ENCODE assay signal across 9 mouse cellular contexts in the genomic region with DNA sequence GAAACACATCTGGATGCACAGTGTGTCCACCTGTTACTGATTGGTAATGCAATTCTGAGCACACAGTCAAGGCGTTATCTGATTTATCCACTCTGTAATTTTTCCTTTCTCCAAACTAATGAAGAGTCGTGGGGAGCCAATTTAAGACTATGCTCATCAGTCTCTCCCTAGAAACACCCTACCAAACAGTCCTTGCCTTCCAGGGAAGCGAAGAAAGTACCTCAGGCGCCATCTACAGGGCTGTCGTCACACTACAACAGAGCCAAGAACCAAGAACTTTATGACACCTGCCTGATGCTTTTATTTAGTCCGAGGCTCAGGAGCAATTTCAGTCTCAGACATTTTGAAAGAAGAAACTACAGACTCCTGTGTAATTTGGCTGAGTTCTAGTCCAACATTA. TPM values are rescaled to one million over a fixed set of nuclear protein-coding genes. Genes with fewer than 3 reads are reported as not detected.
A peak's percentile ranks its signal among the peaks of the same experiment; 100 is the strongest.
DNase-seq lines count a peak whose midpoint lies in the region; ATAC-seq and TF ChIP-seq lines count a peak whose summit lies in the region.
"Had no signal": no experiment of that assay in that cellular context is flagged by ENCODE, and none has a peak within 500 bp of the region (broad histone marks: within the 10 kb centered on the region; RNA-seq: fewer than 3 reads in every experiment).

No protein-coding gene starts in this region.

- no peak; the same call in 1 of the 2 replicates for ATAC-seq in hindbrain, embryonic 13.5 days (ENCODE audit: low FRiP score)
- peak; percentile 55 for ATAC-seq in midbrain, embryonic 15.5 days (replicated peaks)

- no peaks in the 10 kb centered on the region for H3K9me3 ChIP-seq in hindbrain, embryonic 10.5 days
- no peaks in the 10 kb centered on the region for H3K9me3 ChIP-seq in hindbrain, embryonic 13.5 days
- H3K9me3 ChIP-seq in ES-E14 (ENCODE audit: control insufficient read depth, insufficient read depth, low read depth, low read length) = no peaks in the 10 kb centered on the region
- H3K9me3 ChIP-seq in midbrain, embryonic 15.5 days = no peaks in the 10 kb centered on the region
- H3K9me3 ChIP-seq: liver, embryonic 15.5 days had no signal

- H3K27ac ChIP-seq in hindbrain, embryonic 10.5 days = no peak overlapping the region
- no peak overlapping the region for H3K27ac ChIP-seq in hindbrain, embryonic 13.5 days
- no peak overlapping the region for H3K27ac ChIP-seq in ES-E14 (ENCODE audit: insufficient read depth, low read depth, low read length, poor library complexity, severe bottlenecking)
- no peak overlapping the region for H3K27ac ChIP-seq in midbrain, embryonic 15.5 days
- H3K27ac ChIP-seq: liver, embryonic 15.5 days had no signal

- no peak overlapping the region for H3K4me3 ChIP-seq in hindbrain, embryonic 10.5 days
- no peak overlapping the region for H3K4me3 ChIP-seq in hindbrain, embryonic 13.5 days
- H3K4me3 ChIP-seq in ES-E14 (ENCODE audit: insufficient read depth in 1 of 2, low read depth in 1 of 2, low read length in 2 of 2, poor library complexity in 1 of 2, severe bottlenecking in 1 of 2) = no peak overlapping the region
- H3K4me3 ChIP-seq in midbrain, embryonic 15.5 days = no peak overlapping the region
- H3K4me3 ChIP-seq: liver, embryonic 15.5 days had no signal

- no peaks in the 10 kb centered on the region for H3K36me3 ChIP-seq in hindbrain, embryonic 10.5 days
- no peaks in the 10 kb centered on the region for H3K36me3 ChIP-seq in hindbrain, embryonic 13.5 days
- H3K36me3 ChIP-seq in ES-E14 (ENCODE audit: control insufficient read depth, insufficient read depth, low read length, poor library complexity, severe bottlenecking) = no peaks in the 10 kb centered on the region
- H3K36me3 ChIP-seq in midbrain, embryonic 15.5 days (replicated peaks) = no peaks in the 10 kb centered on the region
- H3K36me3 ChIP-seq: liver, embryonic 15.5 days had no signal

- 13% methylated on average over 6 of the region's 6 CpGs for WGBS in hindbrain, embryonic 10.5 days
- 7% methylated on average over 6 of the region's 6 CpGs for WGBS in hindbrain, embryonic 13.5 days
- 9% methylated on average over 6 of the region's 6 CpGs for WGBS in midbrain, embryonic 15.5 days

- in situ Hi-C loops in ES-E14 (cut with MboI; ENCODE audit: low sequenced_read_pairs in 2 of 2, unreplicated experiment in 2 of 2) = loop anchor here in 1 of 2 experiments (25.0 kb wide), 1 partner anchor 308 kb away; no protein-coding TSS in a partner anchor

- DNase-seq in hindbrain, embryonic 10.5 days (ENCODE audit: low spot score) = peak; percentile 51
- peak; percentile 53 for DNase-seq in ES-E14 (ENCODE audit: low read depth, low spot score)
- peak; percentile 69 to 71 for DNase-seq in cerebellum, postnatal 10 days
- peak; percentile 49 to 55 for DNase-seq in frontal cortex, postnatal 25 days (ENCODE audit: low spot score in 2 of 2)
- peak; percentile 34 to 41 for DNase-seq in layer of hippocampus, postnatal 36 days
- DNase-seq in thymus, postnatal 4 days = peak; percentile 63

- no peak overlapping the region for H3K9ac ChIP-seq in hindbrain, embryonic 13.5 days
- no peak overlapping the region for H3K9ac ChIP-seq in ES-E14 (ENCODE audit: insufficient read depth, low read depth, low read length, poor library complexity, severe bottlenecking)
- H3K9ac ChIP-seq in midbrain, embryonic 15.5 days = no peak overlapping the region
- H3K9ac ChIP-seq: liver, embryonic 15.5 days had no signal

- peaks cover 12% of the 10 kb centered on the region for H3K4me1 ChIP-seq in hindbrain, embryonic 10.5 days (replicated peaks)
- H3K4me1 ChIP-seq in hindbrain, embryonic 13.5 days (replicated peaks) = peaks cover 13% of the 10 kb centered on the region
- H3K4me1 ChIP-seq in ES-E14 (ENCODE audit: control insufficient read depth in 2 of 2, insufficient read depth in 2 of 2, low read length in 2 of 2, poor library complexity in 1 of 2) = peaks cover 2 to 3% of the 10 kb centered on the region in 2 experiments; a peak in 2 of 4 replicates
- peaks cover 11% of the 10 kb centered on the region for H3K4me1 ChIP-seq in midbrain, embryonic 15.5 days
- H3K4me1 ChIP-seq: liver, embryonic 15.5 days had no signal

- H3K27me3 ChIP-seq in hindbrain, embryonic 10.5 days (ENCODE audit: insufficient read depth, poor library complexity, severe bottlenecking) = peaks cover 12% of the 10 kb centered on the region
- no peaks in the 10 kb centered on the region for H3K27me3 ChIP-seq in hindbrain, embryonic 13.5 days
- no peaks in the 10 kb centered on the region for H3K27me3 ChIP-seq in midbrain, embryonic 15.5 days (replicated peaks)

- H3K4me2 ChIP-seq in hindbrain, embryonic 13.5 days = no peak overlapping the region
- no peak overlapping the region for H3K4me2 ChIP-seq in midbrain, embryonic 15.5 days
- H3K4me2 ChIP-seq: liver, embryonic 15.5 days had no signal

TF ChIP-seq in ES-E14, 5 proteins besides CTCF, POLR2A, EP300 and RAD21:
- TF ChIP-seq CHD2 (IDR thresholded peaks at IDR 0.05; ENCODE audit: low read depth, low read length) (no peak), MAFK (IDR thresholded peaks at IDR 0.05; ENCODE audit: insufficient read depth, low read depth, low read length) (no peak), ZNF384 (IDR thresholded peaks at IDR 0.05; ENCODE audit: low read depth, low read length) (no peak), ZC3H11A (IDR thresholded peaks at IDR 0.05; ENCODE audit: borderline replicate concordance, low read depth, low read length) (no peak), HCFC1 (IDR thresholded peaks at IDR 0.05; ENCODE audit: borderline replicate concordance, insufficient read depth, low read length) (no peak)

RNA-seq across cellular contexts. Expression of a gene that starts 6.1 kb away (rescaled TPM):
- 6.7 and 14.7 TPM in 2 replicates for polyA plus RNA-seq in hindbrain, embryonic 10.5 days (2016; fragmentation: Nextera tagmentation; extraction: Ambion mirVana)
- polyA plus RNA-seq in hindbrain, embryonic 13.5 days (2015; fragmentation: Nextera tagmentation; extraction: Ambion mirVana) = 5.6 and 9.4 TPM in 2 replicates
- 0.31 TPM in 1 of 2 replicates, not detected in the other for total RNA-seq in ES-E14 (2012; rRNA removed)
- under 1 TPM; 0.75 to 0.76 TPM for total RNA-seq in layer of hippocampus, postnatal 36 days (2021)
- polyA plus RNA-seq in midbrain, embryonic 15.5 days (2015; fragmentation: Nextera tagmentation; extraction: Ambion mirVana) = 7.8 and 8.4 TPM in 2 replicates
